Mouse (Mus musculus): ENCODE measurements at regions not wholly inside any gene's neighbourhood (a gene's known extent, or its start where the extent isn't known, plus 50 kb on each side); places are given as distances from the start of the nearest gene placed in this dataset.

- Histone ChIP-seq H3K27ac (no peak overlapping the region), H3K4me3 (ENCODE audit: insufficient read depth in 1 of 2, low read depth in 2 of 2, low read length in 2 of 2) (no peak overlapping the region), H3K36me3 (replicated peaks; ENCODE audit: control insufficient read depth, insufficient read depth, low read depth) (no peaks in the 10 kb centered on the region), H3K9me3 (ENCODE audit: control insufficient read depth, low read length) (no peaks in the 10 kb centered on the region), H3K4me1 (replicated peaks; ENCODE audit: control insufficient read depth in 2 of 2, insufficient read depth in 2 of 2, low read length in 1 of 2) (peaks cover 0 to 3% of the 10 kb centered on the region in 2 experiments; a peak in 1 of 4 replicates), H3K27me3 (ENCODE audit: control insufficient read depth, insufficient read depth, low read length) (no peaks in the 10 kb centered on the region), H3K4me2 (ENCODE audit: low read depth) (no peak overlapping the region), H3K9ac (replicated peaks) (no peak overlapping the region)
- TF ChIP-seq EP300 (IDR thresholded peaks at IDR 0.05; ENCODE audit: low read depth) (no peak), CTCF (IDR thresholded peaks at IDR 0.05; ENCODE audit: low read depth) (no peak)
- no peak for ATAC-seq (ENCODE audit: insufficient read depth)
- DNase-seq (ENCODE audit: low read depth in 3 of 3, low spot score in 3 of 3): no peak
- 74% methylated on average over 7 of the region's 7 CpGs for WGBS (ENCODE audit: insufficient replicate concordance)
These were observed 88.8 kb upstream of the Tlk1 start for GRCm38 (mm10) chr2:70914372-70914771.

GRCm38 (mm10) chr2:70909401-70909800 is 83.9 kb upstream of the Tlk1 start:
- Histone ChIP-seq H3K27ac (no peak overlapping the region), H3K4me1 (replicated peaks; ENCODE audit: control insufficient read depth in 2 of 2, insufficient read depth in 2 of 2, low read length in 1 of 2) (peaks cover 0 to 4% of the 10 kb centered on the region in 2 experiments; a peak in 1 of 4 replicates), H3K27me3 (ENCODE audit: control insufficient read depth, insufficient read depth, low read length) (no peaks in the 10 kb centered on the region), H3K4me2 (ENCODE audit: low read depth) (no peak overlapping the region), H3K9me3 (ENCODE audit: control insufficient read depth, low read length) (no peaks in the 10 kb centered on the region), H3K36me3 (replicated peaks; ENCODE audit: control insufficient read depth, insufficient read depth, low read depth) (no peaks in the 10 kb centered on the region), H3K4me3 (ENCODE audit: insufficient read depth in 1 of 2, low read depth in 2 of 2, low read length in 2 of 2) (no peak overlapping the region), H3K9ac (replicated peaks) (no peak overlapping the region)
- TF ChIP-seq EP300 (IDR thresholded peaks at IDR 0.05; ENCODE audit: low read depth) (no peak), CTCF (IDR thresholded peaks at IDR 0.05; ENCODE audit: low read depth) (no peak)
- no peak for DNase-seq (ENCODE audit: low read depth in 3 of 3, low spot score in 3 of 3)
- no peak for ATAC-seq (ENCODE audit: insufficient read depth)
- 52% methylated on average over 1 of the region's 1 CpGs for WGBS (ENCODE audit: insufficient replicate concordance)

DNA sequence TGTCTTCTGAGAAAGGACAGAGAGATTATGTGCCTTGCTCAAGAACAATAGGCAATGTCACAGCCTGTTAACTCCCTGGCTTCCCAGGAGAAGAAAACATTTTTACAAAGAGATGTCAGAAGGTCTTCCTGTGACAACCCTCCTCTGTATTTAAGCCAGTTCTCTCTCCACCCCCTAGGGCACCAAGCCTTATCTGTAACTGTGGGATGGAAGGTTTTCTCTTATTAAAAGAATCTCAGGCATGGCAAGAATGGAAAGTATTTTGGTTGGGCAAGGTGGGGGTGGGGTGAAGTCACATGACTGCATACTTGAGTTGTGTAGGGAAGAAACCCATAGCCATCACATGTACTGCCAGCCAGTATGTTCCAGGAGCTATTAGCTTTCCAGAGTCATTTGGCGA is 83.1 kb upstream of the Tlk1 start:
- ATAC-seq (ENCODE audit: insufficient read depth): no peak
- Histone ChIP-seq H3K4me3 (ENCODE audit: insufficient read depth in 1 of 2, low read depth in 2 of 2, low read length in 2 of 2) (no peak overlapping the region), H3K27me3 (ENCODE audit: control insufficient read depth, insufficient read depth, low read length) (no peaks in the 10 kb centered on the region), H3K9me3 (ENCODE audit: control insufficient read depth, low read length) (no peaks in the 10 kb centered on the region), H3K36me3 (replicated peaks; ENCODE audit: control insufficient read depth, insufficient read depth, low read depth) (no peaks in the 10 kb centered on the region), H3K27ac (no peak overlapping the region), H3K4me1 (replicated peaks; ENCODE audit: control insufficient read depth in 2 of 2, insufficient read depth in 2 of 2, low read length in 1 of 2) (peaks cover 0 to 4% of the 10 kb centered on the region in 2 experiments; a peak in 1 of 4 replicates), H3K9ac (replicated peaks) (no peak overlapping the region), H3K4me2 (ENCODE audit: low read depth) (no peak overlapping the region)
- DNase-seq (ENCODE audit: low read depth in 3 of 3, low spot score in 3 of 3): no peak
- WGBS (ENCODE audit: insufficient replicate concordance): 78% methylated on average over 1 of the region's 1 CpGs
- TF ChIP-seq CTCF (IDR thresholded peaks at IDR 0.05; ENCODE audit: low read depth) (no peak), EP300 (IDR thresholded peaks at IDR 0.05; ENCODE audit: low read depth) (no peak)

- Histone ChIP-seq H3K36me3 (replicated peaks; ENCODE audit: control insufficient read depth, insufficient read depth, low read depth) (no peaks in the 10 kb centered on the region), H3K27me3 (ENCODE audit: control insufficient read depth, insufficient read depth, low read length) (no peaks in the 10 kb centered on the region), H3K9me3 (ENCODE audit: control insufficient read depth, low read length) (no peaks in the 10 kb centered on the region), H3K9ac (replicated peaks) (no peak overlapping the region), H3K27ac (no peak overlapping the region), H3K4me1 (replicated peaks; ENCODE audit: control insufficient read depth in 2 of 2, insufficient read depth in 2 of 2, low read length in 1 of 2) (peaks cover 0 to 4% of the 10 kb centered on the region in 2 experiments; a peak in 1 of 4 replicates), H3K4me3 (ENCODE audit: insufficient read depth in 1 of 2, low read depth in 2 of 2, low read length in 2 of 2) (no peak overlapping the region), H3K4me2 (ENCODE audit: low read depth) (no peak overlapping the region)
- 42% methylated on average over 3 of the region's 3 CpGs for WGBS (ENCODE audit: insufficient replicate concordance)
- ATAC-seq (ENCODE audit: insufficient read depth) (no peak), DNase-seq (ENCODE audit: low read depth in 3 of 3, low spot score in 3 of 3) (no peak)
- no peak for TF ChIP-seq CTCF (IDR thresholded peaks at IDR 0.05; ENCODE audit: low read depth)
- TF ChIP-seq EP300 (IDR thresholded peaks at IDR 0.05; ENCODE audit: low read depth): no peak
These were observed 80.7 kb upstream of the Tlk1 start for GRCm38 (mm10) chr2:70906216-70906615.

GRCm38 (mm10) chr2:70904429-70904828 is 78.9 kb upstream of the Tlk1 start:
- Histone ChIP-seq H3K9ac (replicated peaks) (no peak overlapping the region), H3K27ac (no peak overlapping the region), H3K36me3 (replicated peaks; ENCODE audit: control insufficient read depth, insufficient read depth, low read depth) (no peaks in the 10 kb centered on the region), H3K4me3 (ENCODE audit: insufficient read depth in 1 of 2, low read depth in 2 of 2, low read length in 2 of 2) (no peak overlapping the region), H3K4me1 (replicated peaks; ENCODE audit: control insufficient read depth in 2 of 2, insufficient read depth in 2 of 2, low read length in 1 of 2) (peaks cover 0 to 2% of the 10 kb centered on the region in 2 experiments; a peak in 1 of 4 replicates), H3K9me3 (ENCODE audit: control insufficient read depth, low read length) (no peaks in the 10 kb centered on the region), H3K4me2 (ENCODE audit: low read depth) (no peak overlapping the region), H3K27me3 (ENCODE audit: control insufficient read depth, insufficient read depth, low read length) (no peaks in the 10 kb centered on the region)
- ATAC-seq (ENCODE audit: insufficient read depth) (no peak), DNase-seq (ENCODE audit: low read depth in 3 of 3, low spot score in 3 of 3) (no peak)
- TF ChIP-seq EP300 (IDR thresholded peaks at IDR 0.05; ENCODE audit: low read depth) (no peak), CTCF (IDR thresholded peaks at IDR 0.05; ENCODE audit: low read depth) (no peak)
- WGBS (ENCODE audit: insufficient replicate concordance): 72% methylated on average over 5 of the region's 5 CpGs
